Mouse (Mus musculus) stomach, postnatal 0 days (tissue): Measurements from ENCODE around the gene Alg6.

ENCODE experiments used
- CTCF ChIP-seq: IDR thresholded peaks from 2 replicates; pipeline ENCODE4 v1.5.1; 2016; ENCODE audit warnings: antibody characterized with exemption, low read depth, mild to moderate bottlenecking, moderate library complexity
- EP300 ChIP-seq: optimal IDR thresholded peaks from 2 replicates; pipeline ENCODE3; 2016; ENCODE audit warnings: antibody characterized with exemption

DNA sequence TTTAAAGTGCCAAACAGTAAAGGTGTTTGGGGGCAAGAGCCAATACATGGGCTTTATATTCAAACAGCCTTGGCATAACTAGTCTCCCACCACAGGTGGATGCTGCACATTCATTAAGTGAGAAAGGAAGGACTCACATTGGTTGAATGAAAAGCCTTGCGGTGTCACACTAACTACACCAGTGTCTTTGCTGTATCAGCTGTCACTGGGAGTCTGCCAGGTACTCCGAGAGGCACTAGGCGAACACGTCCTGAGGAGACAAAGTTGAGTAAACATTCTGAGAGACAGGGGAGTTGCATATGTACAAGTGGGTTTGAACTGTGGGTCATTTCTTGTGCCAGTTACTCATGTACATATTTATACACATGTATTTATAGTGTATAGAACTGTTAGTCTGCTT is 8.9 kb downstream of the Alg6 start:
- TF ChIP-seq EP300: no peak
- no peak for TF ChIP-seq CTCF
